Mouse (Mus musculus) kidney, adult 9 months (tissue): ENCODE measurements at regions not wholly inside any gene's neighbourhood (a gene's known extent, or its start where the extent isn't known, plus 50 kb on each side); places are given as distances from the start of the nearest gene placed in this dataset.

ENCODE experiments used
- DNase-seq: peaks from one replicate; pipeline ENCODE4 v3.0.0; 2022

DNA sequence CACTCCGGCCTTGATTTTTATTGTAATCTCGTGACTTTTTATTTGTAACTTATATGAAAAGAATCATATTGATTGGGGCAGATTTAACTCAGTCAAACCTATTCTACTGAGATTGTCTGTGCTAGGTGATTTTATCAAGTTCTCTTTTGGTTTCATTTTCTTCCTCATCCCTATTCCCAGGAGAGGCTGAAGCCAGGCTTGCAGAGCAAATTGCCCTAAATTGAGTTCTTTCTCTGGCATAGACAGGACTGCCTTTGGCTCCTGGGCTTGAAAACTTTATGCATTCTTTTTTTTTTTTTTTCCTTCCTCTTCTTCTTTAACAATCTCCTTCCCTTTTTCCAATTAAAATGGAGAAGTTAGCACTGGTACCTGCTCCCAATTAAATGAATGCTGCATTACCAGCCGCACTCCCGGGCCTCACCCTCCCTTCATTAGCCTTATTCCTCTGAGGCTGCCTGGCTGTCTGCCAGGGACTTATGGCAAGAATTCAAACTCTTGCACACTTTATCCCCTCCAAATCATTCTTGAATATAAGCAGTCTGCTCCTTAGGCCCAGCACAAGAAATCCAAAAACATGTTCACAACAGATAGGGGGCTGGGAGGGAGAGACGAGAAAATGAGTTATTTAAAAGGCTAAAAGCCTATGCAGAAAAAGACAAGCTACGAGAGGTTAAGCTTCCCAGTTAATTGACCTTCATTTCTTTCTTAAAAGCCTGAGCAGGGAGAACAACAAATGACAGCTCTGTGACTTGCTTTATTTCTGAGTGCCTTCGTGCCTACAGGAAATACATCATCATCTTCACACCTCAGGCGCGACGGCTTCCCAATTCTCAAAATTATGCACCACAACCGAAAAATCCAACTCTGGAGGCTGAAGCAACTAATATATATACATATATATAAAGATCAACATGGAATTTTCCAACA is 476.8 kb upstream of the Mms22l start:
- DNase-seq, result no peak
